28 mouse cellular contexts compared by ENCODE assay signal in the genomic region with DNA sequence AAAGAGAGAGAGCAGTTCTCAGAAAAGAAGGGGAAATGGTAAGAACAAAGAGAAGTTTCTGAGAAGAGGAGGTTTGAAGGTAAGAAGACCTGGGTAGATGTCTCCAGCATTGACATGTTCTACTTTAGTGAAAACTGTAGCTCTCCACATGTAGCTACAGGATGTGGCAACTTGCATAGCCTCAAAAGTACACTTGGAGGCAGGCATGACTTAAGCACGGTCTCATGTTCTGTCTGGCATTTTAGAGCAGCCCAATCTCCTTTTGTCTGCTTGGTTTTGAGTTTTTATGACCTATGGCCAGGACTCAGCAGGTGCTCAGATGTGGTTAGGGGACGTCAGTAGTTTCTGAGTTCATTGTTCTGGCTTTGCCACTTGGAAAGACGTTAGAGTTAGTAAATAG. TPM values are rescaled to one million over a fixed set of nuclear protein-coding genes. Genes with fewer than 3 reads are reported as not detected.
DNase-seq lines count a peak whose midpoint lies in the region; ATAC-seq and TF ChIP-seq lines count a peak whose summit lies in the region.
"Had no signal": no experiment of that assay in that cellular context is flagged by ENCODE, and none has a peak within 500 bp of the region (broad histone marks: within the 10 kb centered on the region; RNA-seq: fewer than 3 reads in every experiment).

No protein-coding gene starts in this region.

- no peak for TF ChIP-seq CTCF in intestine, postnatal 0 days (IDR thresholded peaks at IDR 0.05; ENCODE audit: low read depth)

- no peak overlapping the region for H3K4me2 ChIP-seq in intestine, embryonic 14.5 days (ENCODE audit: low read length)
- H3K4me2 ChIP-seq in intestine, postnatal 0 days (replicated peaks; ENCODE audit: low read depth), result no peak overlapping the region
- H3K4me2 ChIP-seq: embryonic facial prominence, embryonic 15.5 days; forebrain, embryonic 13.5 days; hindbrain, embryonic 12.5 days; kidney, embryonic 15.5 days; liver, embryonic 12.5 days; midbrain, embryonic 12.5 days had no signal

- H3K27me3 ChIP-seq in intestine, embryonic 14.5 days (replicated peaks; ENCODE audit: control insufficient read depth, insufficient read depth, low read length), result 0 out of 2 replicates have a peak, but pooled peaks cover 3% of the 10 kb centered on the region
- no peaks in the 10 kb centered on the region; the same call in 1 of the 2 replicates for H3K27me3 ChIP-seq in intestine, postnatal 0 days (replicated peaks; ENCODE audit: control insufficient read depth, insufficient read depth, low read length)
- peaks cover 8% of the 10 kb centered on the region for H3K27me3 ChIP-seq in limb, embryonic 10.5 days (ENCODE audit: low read depth, poor library complexity, severe bottlenecking)
- H3K27me3 ChIP-seq: embryonic facial prominence, embryonic 15.5 days had no signal

- H3K4me3 ChIP-seq in intestine, embryonic 14.5 days (ENCODE audit: low read depth, low read length), result no peak overlapping the region
- H3K4me3 ChIP-seq in intestine, postnatal 0 days (ENCODE audit: low read depth, low read length), result no peak overlapping the region
- H3K4me3 ChIP-seq in limb, embryonic 10.5 days, result no peak overlapping the region
- H3K4me3 ChIP-seq: embryonic facial prominence, embryonic 10.5 days; embryonic facial prominence, embryonic 15.5 days; forebrain, embryonic 13.5 days; hindbrain, embryonic 12.5 days; kidney, embryonic 15.5 days; liver, embryonic 12.5 days; megakaryocyte, embryonic 14.5 days; midbrain, embryonic 12.5 days had no signal

- no peak overlapping the region for H3K9ac ChIP-seq in intestine, embryonic 14.5 days (ENCODE audit: low read length)
- no peak overlapping the region for H3K9ac ChIP-seq in intestine, postnatal 0 days (ENCODE audit: low read depth, low read length)
- H3K9ac ChIP-seq: embryonic facial prominence, embryonic 15.5 days; forebrain, embryonic 13.5 days; hindbrain, embryonic 12.5 days; kidney, embryonic 15.5 days; liver, embryonic 12.5 days; liver, postnatal 0 days; midbrain, embryonic 12.5 days had no signal

- no peaks in the 10 kb centered on the region for H3K36me3 ChIP-seq in intestine, embryonic 14.5 days (ENCODE audit: control insufficient read depth, insufficient read depth, low read length)
- no peaks in the 10 kb centered on the region for H3K36me3 ChIP-seq in intestine, postnatal 0 days (ENCODE audit: control insufficient read depth, insufficient read depth)
- H3K36me3 ChIP-seq in limb, embryonic 10.5 days, result peaks cover 7% of the 10 kb centered on the region
- H3K36me3 ChIP-seq: embryonic facial prominence, embryonic 15.5 days; hindbrain, embryonic 12.5 days; kidney, embryonic 15.5 days; liver, embryonic 12.5 days; midbrain, embryonic 12.5 days had no signal

- WGBS in intestine, embryonic 14.5 days, result 73% methylated on average over 3 of the region's 3 CpGs
- 78% methylated on average over 3 of the region's 3 CpGs for WGBS in intestine, postnatal 0 days
- WGBS in limb, embryonic 10.5 days, result 80% methylated on average over 3 of the region's 3 CpGs

- H3K27ac ChIP-seq in intestine, embryonic 14.5 days (ENCODE audit: low read depth), result no peak overlapping the region
- no peak overlapping the region for H3K27ac ChIP-seq in intestine, postnatal 0 days (ENCODE audit: low read depth, low read length)
- H3K27ac ChIP-seq in limb, embryonic 10.5 days, result no peak overlapping the region
- H3K27ac ChIP-seq: embryonic facial prominence, embryonic 10.5 days; embryonic facial prominence, embryonic 15.5 days; forebrain, embryonic 13.5 days; hindbrain, embryonic 12.5 days; hindbrain, postnatal 0 days; kidney, embryonic 15.5 days; liver, embryonic 12.5 days; midbrain, embryonic 12.5 days had no signal

- no peaks in the 10 kb centered on the region for H3K4me1 ChIP-seq in intestine, embryonic 14.5 days (replicated peaks; ENCODE audit: control insufficient read depth, insufficient read depth, low read length)
- H3K4me1 ChIP-seq in intestine, postnatal 0 days (replicated peaks; ENCODE audit: control insufficient read depth, insufficient read depth, low read length), result no peaks in the 10 kb centered on the region
- H3K4me1 ChIP-seq in limb, embryonic 10.5 days, result peaks cover 14% of the 10 kb centered on the region
- H3K4me1 ChIP-seq: midbrain, embryonic 12.5 days had no signal

- no peaks in the 10 kb centered on the region for H3K9me3 ChIP-seq in intestine, embryonic 14.5 days (ENCODE audit: control insufficient read depth, low read length)
- H3K9me3 ChIP-seq in intestine, postnatal 0 days (ENCODE audit: control insufficient read depth), result no peaks in the 10 kb centered on the region
- no peaks in the 10 kb centered on the region for H3K9me3 ChIP-seq in limb, embryonic 10.5 days (replicated peaks)
- H3K9me3 ChIP-seq: embryonic facial prominence, embryonic 15.5 days; forebrain, embryonic 13.5 days; hindbrain, embryonic 12.5 days; kidney, embryonic 15.5 days; liver, embryonic 12.5 days; midbrain, embryonic 12.5 days had no signal

- peak; percentile 34 for DNase-seq in intestine, embryonic 14.5 days (ENCODE audit: low spot score)
- DNase-seq in adrenal gland, adult (ENCODE audit: inconsistent age in 2 of 2, low spot score in 1 of 2), result no peak
- no peak for DNase-seq in limb, embryonic 10.5 days (ENCODE audit: low spot score)
- DNase-seq: adrenal gland, adult 8-10 months; B cell, adult 2 months; cerebellum, adult 2 months; cerebellum, postnatal 25 days; gastrocnemius, postnatal 25 days; heart, adult 18-20 months; heart, postnatal 36 days; kidney, adult 18-20 months; kidney, postnatal 25 days; liver, postnatal 0 days; lung, postnatal 4 days; spleen, adult 18-20 months; thymus, adult 2 months had no signal

- ATAC-seq in intestine, embryonic 14.5 days (replicated peaks; ENCODE audit: low FRiP score, low TSS enrichment, low read depth), result no peak
- no peak for ATAC-seq in intestine, postnatal 0 days
- ATAC-seq in CD4-positive, CD25-positive, alpha-beta regulatory T cell, adult 4 months, result peak; percentile 63
- ATAC-seq in activated CD4-positive, CD25-positive, alpha-beta regulatory T cell, adult 4 months, result peak; percentile 58
- ATAC-seq: forebrain, embryonic 13.5 days; hindbrain, postnatal 0 days; liver, embryonic 12.5 days; liver, postnatal 0 days had no signal

RNA-seq across cellular contexts. Expression of a gene that starts 25.3 kb away (rescaled TPM):
- polyA plus RNA-seq in intestine, embryonic 14.5 days (2014; fragmentation: Nextera tagmentation; extraction: Ambion mirVana), result 102 and 108 TPM in 2 replicates
- polyA plus RNA-seq in intestine, postnatal 0 days (2015; fragmentation: Nextera tagmentation; extraction: Ambion mirVana), result 15.8 and 20.7 TPM in 2 replicates
- 1 to 10 TPM; 7.2 to 9.0 TPM for polyA plus RNA-seq in CD4-positive, CD25-positive, alpha-beta regulatory T cell, adult 4 months (2017; shearing (Covaris generic))
- polyA plus RNA-seq in activated CD4-positive, CD25-positive, alpha-beta regulatory T cell, adult 4 months (2017; shearing (Covaris generic)), result 10 to 100 TPM in 1 of 2 experiments, 1 to 10 TPM in 1; 4.7 to 10.3 TPM
- polyA plus RNA-seq in limb, embryonic 10.5 days (2016; fragmentation: Nextera tagmentation; extraction: Ambion mirVana), result 63.6 and 92.5 TPM in 2 replicates

RNA-seq across cellular contexts. Expression of a gene that starts 50.1 kb away (rescaled TPM):
- polyA plus RNA-seq in intestine, embryonic 14.5 days (2014; fragmentation: Nextera tagmentation; extraction: Ambion mirVana), result 3.5 and 3.9 TPM in 2 replicates
- polyA plus RNA-seq in intestine, postnatal 0 days (2015; fragmentation: Nextera tagmentation; extraction: Ambion mirVana), result 1.4 and 1.5 TPM in 2 replicates
- polyA plus RNA-seq in CD4-positive, CD25-positive, alpha-beta regulatory T cell, adult 4 months (2017; shearing (Covaris generic)), result 1 to 10 TPM; 1.2 to 1.6 TPM
- 1 to 10 TPM; 2.1 to 2.6 TPM for polyA plus RNA-seq in activated CD4-positive, CD25-positive, alpha-beta regulatory T cell, adult 4 months (2017; shearing (Covaris generic))
- 0.74 and 1.2 TPM in 2 replicates for polyA plus RNA-seq in limb, embryonic 10.5 days (2016; fragmentation: Nextera tagmentation; extraction: Ambion mirVana)

Comparison
In these comparisons a context has a peak if more than half of its experiments do, and no peak if none do; other contexts are left out.
1. ATAC-seq: peak in CD4-positive, CD25-positive, alpha-beta regulatory T cell, adult 4 months (single experiment) and activated CD4-positive, CD25-positive, alpha-beta regulatory T cell, adult 4 months (single experiment); none in intestine, embryonic 14.5 days (single experiment) and intestine, postnatal 0 days (single experiment).